Mouse (Mus musculus): ENCODE measurements around the gene Sept7. TPM values are rescaled to one million over a fixed set of nuclear protein-coding genes. Genes with fewer than 3 reads are reported as not detected.
"Not testable (repeated sequence)": the region's sequence is repeated elsewhere in the genome, so short reads cannot be mapped to it uniquely, and the experiment has no call there.

The Sept7 gene
- polyA plus RNA-seq, 1 experiment from 2014 or later = 170 TPM

GRCm38 (mm10) chr9:25230213-25231039 lies 21.8 kb upstream of the Sept7 start:
- in situ Hi-C loops (cut with MboI; ENCODE audit: low pct_unique_long_range_greater_than_20kb) = no loop called here
- ChIA-PET CTCF (interaction anchor here (1.0 to 1.1 kb wide), 2 partner anchors 9 to 14 kb away, joined by 3 read pairs; no protein-coding TSS in a partner anchor), POLR2A (no interaction called here)
- TF ChIP-seq CTCF (IDR thresholded peaks at IDR 0.05) = no peak
- no peak for DNase-seq (ENCODE audit: low read depth, low spot score)
- no peaks in the 10 kb centered on the region for H3K27me3 ChIP-seq
- ATAC-seq = no peak

GRCm38 (mm10) chr9:25241065-25241464 lies 11.2 kb upstream of the Sept7 start:
- no peaks in the 10 kb centered on the region for H3K27me3 ChIP-seq
- no peak for TF ChIP-seq CTCF (IDR thresholded peaks at IDR 0.05)
- in situ Hi-C loops (cut with MboI; ENCODE audit: low pct_unique_long_range_greater_than_20kb) = no loop called here
- DNase-seq (ENCODE audit: low read depth, low spot score) (no peak), ATAC-seq (no peak)
- POLR2A ChIA-PET = no interaction called here
- CTCF ChIA-PET = interaction anchor here (1.1 to 1.5 kb wide), 3 partner anchors 9 to 20 kb away, joined by 3 to 5 read pairs (median 4); no protein-coding TSS in a partner anchor

DNA sequence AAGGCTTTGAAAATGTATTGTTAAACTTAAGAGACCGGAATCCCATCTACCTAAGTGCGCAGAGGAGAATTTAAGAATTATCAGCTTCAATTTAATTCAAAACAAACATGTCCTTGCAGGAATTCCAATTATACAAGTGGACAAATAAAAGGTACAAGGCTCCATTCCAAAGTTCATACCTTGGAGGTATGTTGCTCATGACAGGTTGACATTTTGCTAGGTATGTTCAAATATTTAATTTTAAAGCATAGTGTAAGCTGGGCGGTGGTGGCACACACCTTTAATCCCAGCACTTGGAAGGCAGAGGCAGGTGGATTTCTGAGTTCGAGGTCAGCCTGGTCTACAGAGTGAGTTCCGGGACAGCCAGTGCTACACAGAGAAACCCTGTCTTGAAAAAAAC lies 10.5 kb upstream of the Sept7 start:
- DNase-seq (ENCODE audit: low read depth, low spot score); ATAC-seq; in situ Hi-C loops (cut with MboI; ENCODE audit: low pct_unique_long_range_greater_than_20kb); H3K27me3 ChIP-seq; POLR2A ChIA-PET: not testable (repeated sequence)
- CTCF ChIA-PET = interaction anchor here (1.0 to 1.5 kb wide), 4 partner anchors 9 to 67 kb away, joined by 3 to 5 read pairs (median 4); no protein-coding TSS in a partner anchor

- H3K27me3 ChIP-seq = no peaks in the 10 kb centered on the region
- in situ Hi-C loops (cut with MboI; ENCODE audit: low pct_unique_long_range_greater_than_20kb) = no loop called here
- POLR2A ChIA-PET = no interaction called here
- no peak for TF ChIP-seq CTCF (IDR thresholded peaks at IDR 0.05)
- no peak for ATAC-seq
- peak; percentile 24 for DNase-seq (ENCODE audit: low read depth, low spot score)
- CTCF ChIA-PET = interaction anchor here (1.0 to 1.4 kb wide), 3 partner anchors 9 to 68 kb away, joined by 3 to 5 read pairs (median 4); no protein-coding TSS in a partner anchor
Measured at GRCm38 (mm10) chr9:25242266-25242665, 10.0 kb upstream of the Sept7 start.

DNA sequence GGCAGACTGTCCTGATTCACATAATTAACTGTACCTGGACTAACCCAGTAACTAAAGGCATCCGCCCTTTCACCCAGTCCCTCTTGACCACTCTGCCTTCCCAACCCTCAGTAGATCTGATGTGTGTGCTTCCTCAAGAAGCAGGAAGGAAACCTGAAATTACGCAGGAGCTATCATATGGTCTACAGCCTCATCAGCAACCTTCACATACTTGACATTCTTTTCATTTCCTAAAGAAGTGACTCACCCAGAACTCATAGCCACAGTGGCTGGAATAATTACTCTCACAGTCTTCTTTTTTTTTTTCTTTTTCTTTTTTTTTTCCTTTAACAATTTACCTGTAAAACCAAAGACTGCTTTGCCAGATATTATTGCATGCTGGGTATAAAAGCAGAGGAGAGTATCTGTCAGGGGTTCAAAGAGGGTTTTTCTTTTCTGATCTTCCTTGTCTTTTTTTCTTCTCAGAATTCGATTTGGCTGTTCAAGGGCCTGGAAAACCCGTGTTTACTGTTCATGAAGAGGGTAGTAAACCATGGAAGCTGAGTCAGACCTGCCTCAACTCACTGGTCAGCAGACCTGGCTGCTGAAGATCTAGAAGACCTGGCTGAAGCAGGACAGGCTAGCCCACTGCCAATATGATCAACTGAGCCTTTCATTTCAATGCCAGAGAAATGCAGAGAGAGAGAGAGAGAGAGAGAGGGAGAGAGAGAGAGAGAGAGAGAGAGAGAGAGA lies 8.1 kb upstream of the Sept7 start:
- DNase-seq (ENCODE audit: low read depth, low spot score) = peak; percentile 25
- TF ChIP-seq CTCF (IDR thresholded peaks at IDR 0.05) = no peak

GRCm38 (mm10) chr9:25245125-25245524 lies 7.1 kb upstream of the Sept7 start:
- DNase-seq (ENCODE audit: low read depth, low spot score) (no peak), ATAC-seq (no peak)
- in situ Hi-C loops (cut with MboI; ENCODE audit: low pct_unique_long_range_greater_than_20kb) = no loop called here
- no peak for TF ChIP-seq CTCF (IDR thresholded peaks at IDR 0.05)
- ChIA-PET CTCF (no interaction called here), POLR2A (no interaction called here)
- H3K27me3 ChIP-seq = no peaks in the 10 kb centered on the region

More for the DNA sequence above, 8.1 kb upstream of the Sept7 start:
- in situ Hi-C loops (cut with MboI; ENCODE audit: low pct_unique_long_range_greater_than_20kb) = no loop called here
- POLR2A ChIA-PET = no interaction called here
- no peaks in the 10 kb centered on the region for H3K27me3 ChIP-seq
- peak; percentile 98 for ATAC-seq
- CTCF ChIA-PET = interaction anchor here (0.8 kb wide), 1 partner anchor 68 kb away, joined by 4 read pairs; no protein-coding TSS in a partner anchor

DNA sequence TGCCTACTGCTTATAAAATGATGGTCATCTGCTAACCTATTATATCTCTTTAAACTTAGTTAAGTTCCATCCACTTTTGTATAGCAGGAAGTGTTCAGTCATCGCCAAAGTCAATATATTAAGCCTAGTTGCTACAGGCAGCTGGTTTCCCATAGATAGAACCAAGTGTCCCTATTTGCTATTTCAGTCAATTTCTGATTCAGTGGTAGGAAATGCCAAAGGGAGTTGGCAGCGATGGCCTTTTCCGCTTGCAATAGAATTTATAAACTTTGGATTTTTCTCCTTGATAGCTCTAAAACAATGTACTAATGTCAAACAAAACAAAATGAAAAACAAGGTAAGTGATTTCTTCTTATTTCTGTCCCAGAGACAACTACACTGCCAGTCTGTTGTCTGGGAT lies 5.7 kb upstream of the Sept7 start:
- no peaks in the 10 kb centered on the region for H3K27me3 ChIP-seq
- no peak for ATAC-seq
- no peak for TF ChIP-seq CTCF (IDR thresholded peaks at IDR 0.05)
- ChIA-PET POLR2A (no interaction called here), CTCF (no interaction called here)
- DNase-seq (ENCODE audit: low read depth, low spot score) = no peak
- in situ Hi-C loops (cut with MboI; ENCODE audit: low pct_unique_long_range_greater_than_20kb) = no loop called here

DNA sequence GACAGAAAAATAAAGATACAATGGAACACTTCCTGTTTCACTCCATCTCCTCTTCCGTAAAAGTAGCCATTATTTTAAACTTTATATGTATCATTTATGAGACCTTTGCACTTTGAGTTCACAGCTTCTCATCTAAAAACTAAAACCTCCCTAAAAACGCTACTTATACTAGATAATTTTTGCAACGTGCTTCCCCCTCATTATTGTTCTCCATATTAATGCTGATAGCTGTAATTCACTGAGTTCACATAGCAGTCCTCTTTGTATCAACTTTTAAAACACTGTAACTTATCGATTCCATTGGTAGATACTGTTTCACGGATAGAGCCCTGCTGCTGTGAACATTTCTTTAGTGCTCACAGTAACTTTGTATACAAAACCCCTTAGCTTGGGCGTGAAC lies 1.1 kb upstream of the Sept7 start:
- in situ Hi-C loops (cut with MboI; ENCODE audit: low pct_unique_long_range_greater_than_20kb) = loop anchor here (5.0 kb wide), 1 partner anchor 79 kb away; no protein-coding TSS in a partner anchor
- ChIA-PET CTCF (interaction anchor here (1.0 kb wide), 1 partner anchor 9 kb away, joined by 4 read pairs; no protein-coding TSS in a partner anchor), POLR2A (interaction anchor here (0.6 to 2.1 kb wide), 2 partner anchors 100 to 333 kb away, joined by 3 to 6 read pairs; partner anchors contain the start of gene Herpud2)
- TF ChIP-seq CTCF (IDR thresholded peaks at IDR 0.05) = no peak
- ATAC-seq (no peak), DNase-seq (ENCODE audit: low read depth, low spot score) (no peak)
- H3K27me3 ChIP-seq = no peaks in the 10 kb centered on the region

GRCm38 (mm10) chr9:25251611-25252282 lies 492 bp upstream of the Sept7 start:
- POLR2A ChIA-PET = interaction anchor here (0.7 to 2.1 kb wide), 2 partner anchors 99 to 101 kb away, joined by 3 to 6 read pairs; partner anchors contain the start of gene Herpud2
- ATAC-seq (peak; percentile 71), DNase-seq (ENCODE audit: low read depth, low spot score) (peak; percentile 49)
- TF ChIP-seq CTCF (IDR thresholded peaks at IDR 0.05) = no peak
- H3K27me3 ChIP-seq = no peaks in the 10 kb centered on the region
- CTCF ChIA-PET = interaction anchor here (1.0 kb wide), 1 partner anchor 10 kb away, joined by 4 read pairs; no protein-coding TSS in a partner anchor
- in situ Hi-C loops (cut with MboI; ENCODE audit: low pct_unique_long_range_greater_than_20kb) = loop anchor here (5.0 kb wide), 1 partner anchor 79 kb away; no protein-coding TSS in a partner anchor

Data from Patski (cell line).